Mouse (Mus musculus): ENCODE data around the gene Dnal4. TPM values are rescaled to one million over a fixed set of nuclear protein-coding genes. Genes with fewer than 3 reads are reported as not detected.

Dnal4 gene
- polyA plus RNA-seq (2017; shearing (Covaris generic)): 5.6 TPM

DNA sequence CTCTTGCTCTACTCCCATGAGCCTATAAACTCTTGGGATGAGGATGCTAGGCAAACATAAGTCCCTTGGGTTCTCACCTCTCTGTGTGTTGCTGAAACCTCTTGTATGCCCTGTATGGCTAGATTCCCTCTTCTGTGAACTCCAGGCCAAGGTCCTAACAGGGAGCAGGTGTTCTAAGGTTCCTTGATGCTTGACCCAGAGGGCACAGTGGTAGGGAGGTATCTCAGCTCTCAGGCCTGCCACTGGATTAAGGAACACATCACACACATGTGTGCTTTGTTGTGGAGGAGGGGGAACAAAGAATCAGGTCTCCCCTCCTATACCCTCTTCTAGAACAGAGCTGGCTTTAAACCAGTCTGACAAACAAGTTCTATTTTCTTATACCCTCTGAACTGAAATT is at the start of gene Dnal4:
Dnal4 (minus strand) TSS at position 101 of the 400 bp plus-strand sequence.

DNA sequence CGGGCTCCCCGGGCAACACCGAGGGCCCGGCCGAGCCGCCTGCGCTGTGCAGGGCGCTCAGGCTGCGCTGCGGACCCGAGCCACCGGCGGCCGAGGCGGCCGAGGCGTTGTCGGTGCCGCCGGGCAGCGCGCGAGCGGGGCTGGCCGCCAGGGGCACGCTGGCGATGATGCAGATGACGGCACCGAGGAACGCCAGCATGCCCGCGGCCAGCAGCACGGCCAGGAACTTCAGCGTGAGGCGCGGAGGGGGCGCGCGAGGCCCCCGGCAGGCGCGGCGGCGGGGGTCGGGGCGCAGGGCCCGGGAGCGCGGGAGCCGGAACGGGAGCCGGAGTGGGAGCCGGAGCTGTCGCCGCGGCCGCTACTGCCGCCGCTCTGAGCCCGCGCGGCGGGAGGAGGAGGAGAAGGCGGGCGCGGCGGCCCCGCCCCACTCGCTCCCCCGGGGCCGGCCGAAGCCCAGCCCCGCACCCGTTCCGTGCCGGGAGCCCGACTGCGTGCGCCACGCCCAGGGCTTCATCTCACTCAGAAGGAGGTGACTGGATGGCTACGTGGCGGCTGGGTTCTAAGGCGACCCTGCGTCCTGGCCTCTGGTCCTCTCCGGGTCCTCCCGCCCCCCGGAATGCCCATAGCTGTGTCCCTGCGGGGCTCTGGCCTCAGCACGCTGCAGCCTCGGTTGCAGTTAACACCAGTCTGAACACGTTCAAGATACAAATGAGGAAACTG is 26.9 kb upstream of the Dnal4 start, which contains the start of gene Nptxr:
Nptxr (minus strand) TSS at position 415 of the 720 bp plus-strand sequence.

DNA sequence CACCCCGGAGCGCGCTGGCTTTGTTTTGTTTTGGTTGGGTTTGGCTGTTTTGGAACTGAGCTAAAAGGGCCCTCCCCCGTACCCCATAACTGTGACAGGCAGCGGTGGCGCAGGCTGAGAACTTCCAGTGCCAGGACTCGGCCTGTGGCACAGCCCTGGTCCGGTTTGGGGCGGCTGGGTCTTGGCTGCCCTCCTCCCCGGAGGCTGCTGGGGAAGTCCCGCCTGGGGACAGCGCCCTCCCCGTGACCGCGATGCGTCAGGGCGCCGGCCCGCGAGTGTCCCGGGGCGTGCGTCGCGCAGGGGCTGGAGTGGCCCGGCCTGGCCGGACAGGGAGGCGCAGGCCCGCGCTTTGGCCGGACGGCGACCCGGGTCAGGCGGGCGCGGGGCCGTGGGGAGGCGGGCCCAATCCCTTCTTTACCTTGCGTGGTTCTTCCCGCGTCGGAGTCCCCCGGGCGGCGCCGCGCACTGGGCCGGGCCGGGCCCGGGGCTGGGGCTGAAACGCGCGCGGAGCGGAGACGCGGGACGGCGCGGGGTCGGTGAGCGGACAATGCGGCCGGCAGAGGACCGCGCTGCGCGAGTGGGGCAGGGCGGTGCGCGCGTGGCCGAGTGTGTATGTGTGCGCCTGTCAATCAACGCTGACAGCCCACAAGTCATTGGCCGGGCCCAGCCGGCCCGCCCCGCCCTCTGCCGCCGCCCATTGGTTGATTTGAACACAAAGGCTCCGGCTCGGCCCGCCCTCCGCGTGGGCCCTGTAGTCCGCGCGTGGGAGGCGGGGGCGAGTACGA is 35.5 kb downstream of the Dnal4 start, which contains the start of gene Sun2:
Sun2 (minus strand) TSS at position 616 of the 785 bp plus-strand sequence.

Other genes with a start within 250 kb of the Dnal4 start
- gene Ddx17, start 231.1 kb downstream of the Dnal4 start, polyA plus RNA-seq (2017; shearing (Covaris generic)): 22.4 TPM
- not detected for gene Dmc1, start 172.7 kb downstream of the Dnal4 start, polyA plus RNA-seq (2017; shearing (Covaris generic))
- gene Fam227a, start 118.9 kb downstream of the Dnal4 start, polyA plus RNA-seq (2017; shearing (Covaris generic)): not detected
- 3.0 TPM for gene Cby1, start 118.7 kb downstream of the Dnal4 start, polyA plus RNA-seq (2017; shearing (Covaris generic))
- 180 TPM for gene Tomm22, start 107.0 kb downstream of the Dnal4 start, polyA plus RNA-seq (2017; shearing (Covaris generic))
- 54.7 TPM for gene Josd1, start 89.9 kb downstream of the Dnal4 start, polyA plus RNA-seq (2017; shearing (Covaris generic))
- 141 TPM for gene Gtpbp1, start 87.0 kb downstream of the Dnal4 start, polyA plus RNA-seq (2017; shearing (Covaris generic))
- gene Sun2, start 35.3 kb downstream of the Dnal4 start, polyA plus RNA-seq (2017; shearing (Covaris generic)): 76.2 TPM
- gene Nptxr, start 26.9 kb upstream of the Dnal4 start, polyA plus RNA-seq (2017; shearing (Covaris generic)): 0.22 TPM
- gene Npcd, start 56.4 kb upstream of the Dnal4 start, polyA plus RNA-seq (2017; shearing (Covaris generic)): not detected
- 10.0 TPM for gene Cbx6, start 56.8 kb upstream of the Dnal4 start, polyA plus RNA-seq (2017; shearing (Covaris generic))
- gene Apobec3, start 113.8 kb upstream of the Dnal4 start, polyA plus RNA-seq (2017; shearing (Covaris generic)): 105 TPM
- 129 TPM for gene Cbx7, start 193.3 kb upstream of the Dnal4 start, polyA plus RNA-seq (2017; shearing (Covaris generic))
- gene Pdgfb, start 237.1 kb upstream of the Dnal4 start, polyA plus RNA-seq (2017; shearing (Covaris generic)): not detected

Data from naive thymus-derived CD4-positive, alpha-beta T cell, adult 5 months (primary cell).